Mouse (Mus musculus): Measurements from ENCODE around the gene Ankrd39.

Gene Ankrd39

GRCm38 (mm10) chr1:36492416-36493139, 54.7 kb downstream of the Ankrd39 start:
- DNase-seq (ENCODE audit: low read depth, low spot score): peak; percentile 76

GRCm38 (mm10) chr1:36489661-36490060, 57.6 kb downstream of the Ankrd39 start:
- no peak for DNase-seq (ENCODE audit: low read depth, low spot score)

Measured in retina, postnatal 7 days (tissue).